Mouse (Mus musculus): Measurements from ENCODE around the gene Ndufc2. TPM values are rescaled to one million over a fixed set of nuclear protein-coding genes. Genes with fewer than 3 reads are reported as not detected.

Ndufc2 gene
- polyA plus RNA-seq, 1 experiment from 2014 or later: 501 TPM

GRCm38 (mm10) chr7:97454795-97455194 lies 55.0 kb downstream of the Ndufc2 start:
- ATAC-seq: no peak
- no peak overlapping the region for H3K4me3 ChIP-seq (ENCODE audit: low read length)
- H3K36me3 ChIP-seq (ENCODE audit: control insufficient read depth, insufficient read depth, low read length): no peaks in the 10 kb centered on the region
- no peak overlapping the region for H3K27ac ChIP-seq (ENCODE audit: low read depth, low read length)
- WGBS: 93% methylated on average over 10 of the region's 10 CpGs
- H3K4me2 ChIP-seq (ENCODE audit: low read length): no peak overlapping the region
- peaks cover 6% of the 10 kb centered on the region for H3K4me1 ChIP-seq (ENCODE audit: control insufficient read depth, insufficient read depth, low read depth, low read length)
- no peak overlapping the region for H3K9ac ChIP-seq (ENCODE audit: low read depth, low read length)
- no peaks in the 10 kb centered on the region; the same call in 1 of the 2 replicates for H3K27me3 ChIP-seq (replicated peaks; ENCODE audit: control insufficient read depth, insufficient read depth, low read length)
- no peaks in the 10 kb centered on the region for H3K9me3 ChIP-seq (ENCODE audit: control insufficient read depth, low read length)

DNA sequence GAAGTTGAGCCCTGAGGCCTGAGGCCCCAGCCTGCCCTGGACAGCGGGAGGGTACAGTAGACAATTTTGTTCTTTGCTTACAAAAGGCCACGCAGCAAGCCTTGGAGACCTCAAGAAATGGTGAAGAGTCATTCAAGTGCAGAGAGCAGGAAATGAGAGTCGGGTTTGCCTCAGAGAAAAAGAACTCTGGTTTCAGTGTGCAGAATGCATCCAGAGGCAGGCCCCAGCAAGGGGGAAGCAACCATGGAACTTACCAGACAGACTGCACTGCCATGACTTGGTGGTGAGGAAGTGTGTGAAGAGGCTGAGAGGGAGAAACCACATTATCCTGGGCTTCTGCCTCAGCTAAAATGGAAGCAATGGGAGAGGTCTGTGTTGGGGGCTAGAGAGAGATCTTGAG lies 55.8 kb downstream of the Ndufc2 start:
- 84% methylated on average over 3 of the region's 3 CpGs for WGBS
- no peak overlapping the region for H3K27ac ChIP-seq (ENCODE audit: low read depth, low read length)
- no peaks in the 10 kb centered on the region for H3K36me3 ChIP-seq (ENCODE audit: control insufficient read depth, insufficient read depth, low read length)
- H3K4me3 ChIP-seq (ENCODE audit: low read length): no peak overlapping the region
- ATAC-seq: no peak
- no peak overlapping the region for H3K9ac ChIP-seq (ENCODE audit: low read depth, low read length)
- no peaks in the 10 kb centered on the region for H3K9me3 ChIP-seq (ENCODE audit: control insufficient read depth, low read length)
- peaks cover 6% of the 10 kb centered on the region for H3K4me1 ChIP-seq (ENCODE audit: control insufficient read depth, insufficient read depth, low read depth, low read length)
- H3K4me2 ChIP-seq (ENCODE audit: low read length): no peak overlapping the region
- H3K27me3 ChIP-seq (replicated peaks; ENCODE audit: control insufficient read depth, insufficient read depth, low read length): no peaks in the 10 kb centered on the region; the same call in 1 of the 2 replicates

Other genes starting within 250 kb of the Ndufc2 start
- gene Usp35, start 68.0 kb upstream of the Ndufc2 start, polyA plus RNA-seq (2015; fragmentation: Nextera tagmentation; extraction: Ambion mirVana): 3.0 and 3.2 TPM in 2 replicates
- gene Kctd21, start 67.7 kb upstream of the Ndufc2 start, polyA plus RNA-seq (2015; fragmentation: Nextera tagmentation; extraction: Ambion mirVana): 7.7 and 7.9 TPM in 2 replicates
- 13.1 and 14.5 TPM in 2 replicates for gene Alg8, start 28.4 kb upstream of the Ndufc2 start, polyA plus RNA-seq (2015; fragmentation: Nextera tagmentation; extraction: Ambion mirVana)
- gene Thrsp, start 17.7 kb downstream of the Ndufc2 start, polyA plus RNA-seq (2015; fragmentation: Nextera tagmentation; extraction: Ambion mirVana): 4.2 and 4.6 TPM in 2 replicates
- gene Kctd14, start 51.3 kb downstream of the Ndufc2 start, polyA plus RNA-seq (2015; fragmentation: Nextera tagmentation; extraction: Ambion mirVana): 1.2 and 1.8 TPM in 2 replicates
- 43.3 and 50.1 TPM in 2 replicates for gene Ints4, start 81.0 kb downstream of the Ndufc2 start, polyA plus RNA-seq (2015; fragmentation: Nextera tagmentation; extraction: Ambion mirVana)
- 56.7 and 61.8 TPM in 2 replicates for gene Aamdc, start 179.5 kb downstream of the Ndufc2 start, polyA plus RNA-seq (2015; fragmentation: Nextera tagmentation; extraction: Ambion mirVana)
- 23.0 and 25.0 TPM in 2 replicates for gene Rsf1, start 179.9 kb downstream of the Ndufc2 start, polyA plus RNA-seq (2015; fragmentation: Nextera tagmentation; extraction: Ambion mirVana)